Mouse (Mus musculus): Measurements from ENCODE around the gene Olfr689. TPM values are rescaled to one million over a fixed set of nuclear protein-coding genes. Genes with fewer than 3 reads are reported as not detected.

Gene Olfr689
- polyA plus RNA-seq (2015; fragmentation: Nextera tagmentation; extraction: Ambion mirVana) = not detected in 2 replicates

DNA sequence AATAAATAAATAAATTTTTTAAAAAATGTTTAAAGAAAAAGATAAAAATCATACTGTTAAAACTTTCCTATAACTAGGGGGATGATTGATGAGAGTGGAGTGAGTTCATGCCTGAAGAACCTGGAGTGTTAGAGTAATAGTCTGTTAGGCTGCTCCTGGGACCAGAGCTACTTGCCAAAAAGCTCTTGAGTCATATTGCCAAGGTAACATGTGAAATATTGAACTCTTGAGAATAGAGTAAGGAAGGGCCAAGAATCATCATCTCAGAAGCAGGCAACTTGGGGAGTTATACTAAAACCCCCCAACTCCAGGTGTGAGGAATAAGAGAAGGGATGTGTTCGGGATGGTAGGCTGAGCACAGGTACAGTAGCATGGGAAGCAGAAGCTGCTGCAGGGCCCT is at the start of gene Olfr689:
Olfr689 (plus strand) TSS at position 301 of the 400 bp plus-strand sequence.

DNA sequence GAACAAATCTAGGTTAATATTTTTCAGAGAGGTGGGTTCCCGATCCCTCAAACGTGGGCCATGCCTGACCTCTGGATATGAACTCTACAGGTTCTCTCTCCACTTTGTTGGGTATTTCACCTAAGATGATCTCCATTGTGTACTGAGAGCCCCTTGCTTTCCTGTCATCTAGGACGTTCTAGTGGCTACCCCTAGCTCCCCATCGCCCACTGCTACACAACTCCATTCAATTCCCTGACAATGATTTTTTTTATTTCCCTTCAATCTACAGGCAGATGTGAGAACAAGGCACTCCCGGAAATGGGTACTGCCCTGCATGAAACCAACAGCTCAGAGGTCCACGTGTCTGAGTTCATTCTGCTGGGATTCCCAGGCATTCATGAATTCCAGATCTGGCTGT is 23.2 kb upstream of the Olfr689 start, which contains the start of gene Olfr688:
Olfr688 (plus strand) TSS at position 301 of the 400 bp plus-strand sequence.

DNA sequence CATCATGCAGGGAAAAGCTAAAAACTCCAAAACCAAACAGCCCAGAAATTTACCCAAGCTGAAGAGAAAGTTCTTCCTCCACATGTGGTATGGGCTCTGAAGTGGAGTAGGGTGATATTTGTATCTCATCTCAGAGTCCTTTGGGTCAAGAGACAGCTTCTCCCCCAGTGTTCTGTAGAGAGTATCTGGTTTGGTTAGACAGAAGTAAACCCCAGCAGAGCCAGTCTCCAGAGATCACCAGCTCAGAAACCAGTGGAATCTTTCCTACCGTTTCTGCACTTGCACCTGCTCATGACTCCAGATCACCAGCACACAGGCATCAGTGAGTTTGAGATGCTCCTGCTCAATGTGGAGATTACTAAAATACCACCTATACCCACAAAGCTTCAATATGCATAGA is 23.0 kb downstream of the Olfr689 start, which contains the start of gene Olfr690:
Olfr690 (minus strand) TSS at position 101 of the 400 bp plus-strand sequence.

DNA sequence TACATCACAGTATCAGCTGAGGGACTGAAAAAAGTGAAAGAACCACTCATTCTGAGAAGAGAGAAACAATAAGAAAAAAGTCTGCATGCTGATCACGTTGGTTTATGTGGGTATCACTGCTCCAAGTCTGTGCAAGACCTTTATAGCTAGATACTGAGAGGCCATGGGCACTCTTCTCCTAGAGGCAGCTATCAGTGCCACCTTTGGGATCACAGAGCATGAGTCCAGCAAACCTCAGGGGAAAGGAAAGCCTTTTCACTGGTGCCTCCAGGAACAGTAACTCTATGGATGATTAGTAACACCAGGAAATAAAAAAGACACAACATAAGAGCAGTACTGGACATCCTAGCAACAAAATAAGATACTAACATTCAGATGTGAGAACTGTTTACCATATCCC is 31.2 kb downstream of the Olfr689 start, which contains the start of gene Olfr691:
Olfr691 (minus strand) TSS at position 101 of the 400 bp plus-strand sequence.

DNA sequence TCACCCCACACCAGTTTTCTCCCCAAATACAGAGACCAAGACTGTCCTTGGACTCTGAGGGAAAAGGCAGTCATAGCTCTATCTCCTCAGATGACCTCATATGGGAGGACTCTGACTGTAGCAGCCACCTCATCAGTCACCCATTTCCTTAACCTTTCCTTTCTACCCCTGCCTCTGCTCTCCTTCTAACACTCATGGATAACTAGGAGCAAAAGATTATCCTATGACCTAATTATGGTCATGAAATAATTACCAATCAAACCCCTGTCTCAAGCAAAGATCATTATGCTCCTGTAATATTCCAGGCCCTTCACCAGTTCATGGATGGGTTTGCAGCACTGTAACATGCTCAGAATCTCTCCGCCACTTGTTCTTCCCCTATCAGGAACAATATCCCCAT is 57.0 kb downstream of the Olfr689 start, which contains the start of gene Olfr692:
Olfr692 (plus strand) TSS at position 301 of the 400 bp plus-strand sequence.

Other genes with a start within 250 kb of the Olfr689 start
- gene Olfr678, start 246.7 kb upstream of the Olfr689 start, polyA plus RNA-seq (2015; fragmentation: Nextera tagmentation; extraction: Ambion mirVana) = not detected in 2 replicates
- gene Olfr679, start 230.0 kb upstream of the Olfr689 start, polyA plus RNA-seq (2015; fragmentation: Nextera tagmentation; extraction: Ambion mirVana) = not detected in 2 replicates
- gene Olfr680-ps1, start 218.3 kb upstream of the Olfr689 start, polyA plus RNA-seq (2015; fragmentation: Nextera tagmentation; extraction: Ambion mirVana) = not detected in 2 replicates
- not detected in 2 replicates for gene Olfr681, start 194.3 kb upstream of the Olfr689 start, polyA plus RNA-seq (2015; fragmentation: Nextera tagmentation; extraction: Ambion mirVana)
- not detected in 2 replicates for gene Olfr683, start 164.2 kb upstream of the Olfr689 start, polyA plus RNA-seq (2015; fragmentation: Nextera tagmentation; extraction: Ambion mirVana)
- gene Olfr684, start 147.5 kb upstream of the Olfr689 start, polyA plus RNA-seq (2015; fragmentation: Nextera tagmentation; extraction: Ambion mirVana) = not detected in 2 replicates
- not detected in 2 replicates for gene Olfr685, start 125.2 kb upstream of the Olfr689 start, polyA plus RNA-seq (2015; fragmentation: Nextera tagmentation; extraction: Ambion mirVana)
- not detected in 2 replicates for gene Olfr686, start 103.7 kb upstream of the Olfr689 start, polyA plus RNA-seq (2015; fragmentation: Nextera tagmentation; extraction: Ambion mirVana)
- gene Olfr688, start 23.1 kb upstream of the Olfr689 start, polyA plus RNA-seq (2015; fragmentation: Nextera tagmentation; extraction: Ambion mirVana) = not detected in 2 replicates
- not detected in 2 replicates for gene Olfr690, start 22.9 kb downstream of the Olfr689 start, polyA plus RNA-seq (2015; fragmentation: Nextera tagmentation; extraction: Ambion mirVana)
- not detected in 2 replicates for gene Olfr691, start 31.1 kb downstream of the Olfr689 start, polyA plus RNA-seq (2015; fragmentation: Nextera tagmentation; extraction: Ambion mirVana)
- not detected in 2 replicates for gene Olfr692, start 57.1 kb downstream of the Olfr689 start, polyA plus RNA-seq (2015; fragmentation: Nextera tagmentation; extraction: Ambion mirVana)
- not detected in 2 replicates for gene Gm5901, start 63.9 kb downstream of the Olfr689 start, polyA plus RNA-seq (2015; fragmentation: Nextera tagmentation; extraction: Ambion mirVana)
- gene Fam160a2, start 88.9 kb downstream of the Olfr689 start, polyA plus RNA-seq (2015; fragmentation: Nextera tagmentation; extraction: Ambion mirVana) = 14.2 and 22.0 TPM in 2 replicates
- 0.08 TPM in 1 of 2 replicates, not detected in the other for gene Cnga4, start 93.4 kb downstream of the Olfr689 start, polyA plus RNA-seq (2015; fragmentation: Nextera tagmentation; extraction: Ambion mirVana)
- 0.09 and 0.18 TPM in 2 replicates for gene Cckbr, start 114.6 kb downstream of the Olfr689 start, polyA plus RNA-seq (2015; fragmentation: Nextera tagmentation; extraction: Ambion mirVana)
- 121 and 164 TPM in 2 replicates for gene Cavin3, start 171.1 kb downstream of the Olfr689 start, polyA plus RNA-seq (2015; fragmentation: Nextera tagmentation; extraction: Ambion mirVana)
- 33.8 and 37.9 TPM in 2 replicates for gene Smpd1, start 243.2 kb downstream of the Olfr689 start, polyA plus RNA-seq (2015; fragmentation: Nextera tagmentation; extraction: Ambion mirVana)

Measured in adrenal gland, postnatal 0 days (tissue).